Mouse (Mus musculus) effector memory CD4-positive, alpha-beta T cell, adult 7 months (primary cell): Measurements from ENCODE around the gene Uri1. TPM values are rescaled to one million over a fixed set of nuclear protein-coding genes. Genes with fewer than 3 reads are reported as not detected.

Experiments used
- polyA plus RNA-seq: library from polyadenylated mRNA; unstranded; fragments of 100-300 nt; shearing (Covaris generic); gene quantifications from one replicate; pipeline ENCODE4 v1.2.1, GENCODE M21; 2017

Uri1 gene
- polyA plus RNA-seq = 57.0 TPM

GRCm38 (mm10) chr7:38023451-38023850, at the start of gene Uri1:
Gene Uri1, minus strand, starts transcription at chr7:38023551.

Other genes with a start within 250 kb of the Uri1 start
- 0.20 TPM for gene Zfp536, start 249.9 kb downstream of the Uri1 start, polyA plus RNA-seq
- gene Ccne1, start 84.0 kb upstream of the Uri1 start, polyA plus RNA-seq = 2.2 TPM
- 29.5 TPM for gene 1600014C10Rik, start 159.7 kb upstream of the Uri1 start, polyA plus RNA-seq
- gene Plekhf1, start 204.5 kb upstream of the Uri1 start, polyA plus RNA-seq = 1.3 TPM
- gene Pop4, start 247.9 kb upstream of the Uri1 start, polyA plus RNA-seq = 39.6 TPM